Mouse (Mus musculus) CH12.LX (cell line): Measurements from ENCODE around the gene Herc3.

Experiments
- CHD2 ChIP-seq: IDR thresholded peaks from 2 replicates; pipeline ENCODE4 v1.6.1; 2011; ENCODE audit warnings: low read length, improper control_type of control experiment
- CTCF ChIP-seq, 2 experiments: IDR thresholded peaks in 1 of 2; conservative IDR thresholded peaks in 1 of 2; 2 replicates each; pipeline ENCODE4 v1.5.1; 2011 to 2012; ENCODE audit warnings: low read depth in 2 of 2, low read length in 2 of 2, improper control_type of control experiment in 1 of 2, inconsistent platforms in 1 of 2, mild to moderate bottlenecking in 1 of 2, moderate library complexity in 1 of 2
- EP300 ChIP-seq: IDR thresholded peaks from 2 replicates; pipeline ENCODE4 v1.6.1; 2011; ENCODE audit warnings: low read length, improper control_type of control experiment
- ETS1 ChIP-seq: conservative IDR thresholded peaks from 2 replicates; pipeline ENCODE4 v1.6.1; 2012; ENCODE audit warnings: low read depth, mild to moderate bottlenecking, inconsistent platforms, low read length, improper control_type of control experiment, moderate library complexity
- HCFC1 ChIP-seq: IDR thresholded peaks from 2 replicates; pipeline ENCODE4 v1.6.1; 2012; ENCODE audit warnings: low read depth, mild to moderate bottlenecking, inconsistent platforms, low read length, improper control_type of control experiment
- MAX ChIP-seq: IDR thresholded peaks from 2 replicates; pipeline ENCODE4 v1.6.1; 2011; ENCODE audit warnings: low read length, improper control_type of control experiment
- NRF1 ChIP-seq: IDR thresholded peaks from 2 replicates; pipeline ENCODE4 v1.6.1; 2014; ENCODE audit warnings: low read depth, mild to moderate bottlenecking, inconsistent platforms, low read length, improper control_type of control experiment, moderate library complexity
- POLR2A ChIP-seq: IDR thresholded peaks from 2 replicates; pipeline ENCODE4 v1.6.1; 2011; ENCODE audit warnings: low read depth, mild to moderate bottlenecking, improper control_type of control experiment, low read length
- POLR2AphosphoS2 ChIP-seq: IDR thresholded peaks from 2 replicates; pipeline ENCODE4 v1.6.1; 2011; ENCODE audit warnings: low read depth, low read length, improper control_type of control experiment
- TBP ChIP-seq: conservative IDR thresholded peaks from 2 replicates; pipeline ENCODE4 v1.6.1; 2011; ENCODE audit warnings: low read depth, low read length, improper control_type of control experiment
- TCF12 ChIP-seq: IDR thresholded peaks from 2 replicates; pipeline ENCODE4 v1.6.1; 2014; ENCODE audit warnings: low read depth, mild to moderate bottlenecking, inconsistent platforms, low read length, improper control_type of control experiment
- ZC3H11A ChIP-seq: IDR thresholded peaks from 2 replicates; pipeline ENCODE4 v1.6.1; 2012; ENCODE audit warnings: low read depth, mild to moderate bottlenecking, inconsistent platforms, low read length, improper control_type of control experiment
- ZMIZ1 ChIP-seq: IDR thresholded peaks from 2 replicates; pipeline ENCODE4 v1.6.1; 2012; ENCODE audit warnings: low read depth, mild to moderate bottlenecking, inconsistent platforms, low read length, improper control_type of control experiment

DNA sequence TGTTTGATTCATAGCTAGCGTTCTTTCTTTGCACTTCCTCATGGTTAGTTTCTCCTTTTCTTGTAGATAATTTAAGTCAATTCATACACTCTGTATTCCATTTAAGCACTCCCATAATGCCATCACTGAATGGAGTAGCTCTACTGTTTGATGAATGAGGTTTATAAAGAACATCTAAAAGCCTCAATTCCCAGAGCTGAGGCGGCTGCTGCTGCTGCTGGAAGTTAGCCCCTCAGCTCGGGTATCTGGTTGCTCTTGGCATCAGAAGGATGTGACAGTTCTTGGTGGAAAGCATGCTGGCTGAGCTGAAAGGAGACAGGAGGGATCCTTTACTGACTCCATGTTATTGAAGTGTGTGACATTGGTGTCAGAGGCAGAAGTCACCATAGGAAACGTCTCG lies 18.1 kb downstream of the Herc3 start:
- TF ChIP-seq POLR2AphosphoS2 (no peak), TBP (no peak), CTCF (conservative IDR thresholded peaks at IDR 0.05 in 1 of 2, IDR thresholded peaks at IDR 0.05 in 1 of 2; ENCODE audit: low read depth in 2 of 2, low read length in 2 of 2) (no peak), ZMIZ1 (no peak), CHD2 (no peak), EP300 (no peak), NRF1 (no peak), POLR2A (no peak), MAX (no peak), HCFC1 (no peak), TCF12 (no peak), ETS1 (no peak), ZC3H11A (no peak)
